Mouse (Mus musculus): ENCODE results near the gene Pxn.
A peak's percentile ranks its signal among the peaks of the same experiment; 100 is the strongest.
"Not testable (repeated sequence)": the region's sequence is repeated elsewhere in the genome, so short reads cannot be mapped to it uniquely, and the experiment has no call there.

Pxn gene

GRCm38 (mm10) chr5:115553801-115554420, 47.4 kb downstream of the Pxn start:
- no peak for DNase-seq (ENCODE audit: low spot score)

- no peak for DNase-seq (ENCODE audit: low spot score)
Observed at GRCm38 (mm10) chr5:115554536-115555291, 48.2 kb downstream of the Pxn start.

- peak; percentile 93 for DNase-seq (ENCODE audit: low spot score)
Observed at GRCm38 (mm10) chr5:115556217-115556616, 49.7 kb downstream of the Pxn start.

DNA sequence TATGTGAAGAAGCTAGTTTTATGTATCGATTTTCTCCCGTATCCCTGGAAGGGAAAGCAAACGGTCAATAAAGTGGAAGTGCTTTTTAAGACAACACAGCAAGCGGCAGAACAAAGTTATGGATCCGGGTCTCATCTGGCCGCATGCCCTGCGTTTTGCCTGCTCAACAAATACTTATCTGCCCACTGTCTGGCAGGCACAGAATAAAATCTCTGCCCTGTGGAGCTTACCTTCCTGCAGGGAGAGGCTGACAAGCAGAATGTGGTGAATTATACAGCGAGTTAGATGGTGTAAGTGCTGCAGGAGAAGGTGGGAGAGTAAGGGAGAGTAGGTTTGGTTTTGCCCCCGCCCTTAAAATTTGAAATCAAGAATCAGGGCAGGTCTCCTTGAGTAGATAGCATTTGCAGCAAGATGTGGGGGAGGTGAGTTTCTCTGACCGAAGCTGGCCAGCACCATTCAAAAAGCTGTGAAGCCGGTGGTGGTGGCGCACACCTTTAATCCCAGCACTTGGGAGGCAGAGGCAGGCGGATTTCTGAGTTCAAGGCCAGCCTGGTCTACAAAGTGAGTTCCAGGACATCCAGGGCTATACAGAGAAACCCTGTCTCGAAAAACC, 51.8 kb downstream of the Pxn start:
- no peak for DNase-seq (ENCODE audit: low spot score)

GRCm38 (mm10) chr5:115559237-115560101, 53.0 kb downstream of the Pxn start, which contains the start of gene Rplp0:
Rplp0 (plus strand) TSS chr5:115559467.
- DNase-seq (ENCODE audit: low spot score): peak; percentile 99

GRCm38 (mm10) chr5:115560336-115560905, 53.9 kb downstream of the Pxn start:
- no peak for DNase-seq (ENCODE audit: low spot score)

- DNase-seq (ENCODE audit: low spot score): peak; percentile 26
Observed at GRCm38 (mm10) chr5:115563771-115564585, 57.5 kb downstream of the Pxn start.

DNA sequence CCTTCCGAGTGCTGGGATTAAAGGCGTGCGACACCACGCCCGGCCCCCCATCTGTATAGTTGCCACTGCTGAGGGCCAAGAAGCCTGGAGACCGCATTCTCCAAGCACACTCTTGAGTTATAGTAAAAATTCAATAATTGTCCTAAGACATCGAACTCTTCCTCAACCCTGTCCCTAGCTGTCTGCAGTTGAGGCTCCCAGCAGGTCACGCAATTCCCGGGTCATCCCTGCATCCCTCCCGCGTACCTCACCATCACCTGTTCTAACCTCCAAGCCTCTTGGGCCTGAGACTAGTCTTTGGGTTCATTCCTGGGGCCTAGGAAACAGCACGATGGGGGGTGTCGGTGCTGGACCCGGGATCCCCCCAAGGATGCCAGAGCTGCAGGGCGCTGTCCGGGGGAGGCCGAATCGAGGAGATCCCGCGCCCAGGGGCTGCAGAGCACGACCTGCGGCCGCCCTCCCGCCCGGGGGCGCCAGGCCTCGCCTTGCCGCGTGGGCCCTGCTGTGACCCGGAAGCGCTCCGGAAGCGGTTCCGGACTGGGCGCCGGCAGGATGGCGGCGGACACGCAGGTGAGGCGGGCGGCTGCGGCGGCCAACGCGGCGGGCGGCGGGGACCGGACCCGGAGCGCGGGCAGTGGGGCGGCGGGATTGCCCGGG, 58.4 kb downstream of the Pxn start, which contains the start of gene Gcn1l1:
Gcn1l1 (plus strand) TSS at position 518 of the 657 bp plus-strand sequence.
- DNase-seq (ENCODE audit: low spot score): peak; percentile 82

GRCm38 (mm10) chr5:115565403-115565802, 58.9 kb downstream of the Pxn start:
- DNase-seq (ENCODE audit: low spot score): peak; percentile 42

DNA sequence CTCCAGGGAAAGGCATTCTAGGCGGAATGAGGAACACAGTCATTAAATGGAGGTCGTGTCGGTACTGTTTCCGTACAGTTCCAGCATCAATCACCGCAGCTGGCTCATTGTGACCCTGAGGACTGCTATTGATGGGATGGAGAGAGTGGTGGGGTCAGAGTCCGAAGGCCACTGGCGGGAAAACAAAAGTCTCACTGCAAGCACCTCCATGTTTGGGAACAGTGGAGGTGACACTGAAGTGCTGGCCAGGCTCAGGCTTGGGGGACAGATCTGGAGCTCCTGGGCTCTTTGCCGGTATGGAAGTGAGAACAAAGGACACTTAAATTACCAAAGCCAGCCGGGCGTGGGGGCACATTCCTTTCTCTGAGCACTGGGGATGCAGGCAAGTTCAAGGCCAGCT, 62.2 kb downstream of the Pxn start:
- peak; percentile 20 for DNase-seq (ENCODE audit: low spot score)

DNA sequence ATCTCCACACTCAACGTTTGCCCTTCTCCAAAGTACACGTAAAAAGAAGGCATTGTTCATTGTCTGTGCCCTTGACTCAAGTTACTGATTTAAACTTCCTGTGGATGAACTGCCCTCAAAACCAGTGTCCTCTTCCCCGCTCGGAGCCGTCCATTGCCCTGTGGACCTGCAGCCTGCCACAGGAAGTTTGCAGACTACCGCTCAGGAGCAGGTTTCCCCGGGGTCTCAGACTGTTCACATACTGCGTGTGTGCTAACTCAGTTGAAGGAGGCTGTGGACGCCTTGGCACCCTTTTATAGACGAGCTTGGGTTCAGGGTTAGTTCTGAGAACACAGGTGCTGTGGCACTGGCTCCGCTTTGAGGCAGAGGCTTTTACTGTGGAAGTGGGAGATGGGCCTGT, 62.8 kb downstream of the Pxn start:
- DNase-seq (ENCODE audit: low spot score): no peak

- DNase-seq (ENCODE audit: low spot score): no peak
Observed at GRCm38 (mm10) chr5:115569721-115570120, 63.2 kb downstream of the Pxn start.

- DNase-seq (ENCODE audit: low spot score): no peak
Observed at GRCm38 (mm10) chr5:115571086-115571485, 64.6 kb downstream of the Pxn start.

DNA sequence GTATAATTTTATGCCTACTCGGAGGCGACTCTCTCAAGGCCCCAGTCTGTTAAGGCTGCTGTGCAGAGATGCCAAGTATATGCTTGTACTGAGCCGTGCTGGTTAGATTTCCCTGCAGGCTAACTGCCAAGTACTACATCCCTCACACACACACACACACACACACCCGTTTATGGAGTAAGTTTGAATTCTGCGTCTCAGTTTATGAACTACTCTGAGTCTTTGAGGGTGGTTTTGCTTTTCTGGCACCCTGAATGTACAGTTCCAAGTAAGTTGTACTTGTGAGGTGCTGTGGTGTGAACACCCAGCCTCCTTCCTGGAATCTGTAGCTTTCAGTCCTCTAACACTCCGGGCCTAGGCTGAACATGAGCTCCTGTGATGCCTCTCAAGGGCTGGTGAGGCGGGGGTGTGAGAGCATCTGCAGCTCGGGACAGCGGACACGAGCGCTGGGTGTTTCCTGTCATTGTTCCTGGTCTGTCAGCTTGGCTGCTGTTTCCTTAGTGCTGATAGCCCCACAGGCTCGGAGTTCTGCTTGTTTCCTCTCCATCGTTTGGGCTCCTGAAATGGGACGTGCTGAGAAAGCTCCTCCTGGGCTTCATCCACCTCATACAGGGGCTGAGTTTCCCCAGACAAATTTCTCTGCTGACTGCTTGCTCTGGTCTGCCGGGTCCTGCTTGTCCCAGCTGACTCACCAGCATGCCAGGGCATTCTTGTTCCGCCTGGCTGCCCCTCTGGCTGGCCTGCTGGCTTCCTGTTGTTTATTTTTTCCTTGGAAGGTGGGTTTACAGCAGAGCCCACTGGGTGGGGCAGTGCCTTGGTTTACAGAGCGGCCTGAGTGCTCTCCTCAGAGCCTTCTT, 66.4 kb downstream of the Pxn start:
- peak; percentile 28 for DNase-seq (ENCODE audit: low spot score)

- no peak for DNase-seq (ENCODE audit: low spot score)
Observed at GRCm38 (mm10) chr5:115574992-115575391, 68.5 kb downstream of the Pxn start.

DNA sequence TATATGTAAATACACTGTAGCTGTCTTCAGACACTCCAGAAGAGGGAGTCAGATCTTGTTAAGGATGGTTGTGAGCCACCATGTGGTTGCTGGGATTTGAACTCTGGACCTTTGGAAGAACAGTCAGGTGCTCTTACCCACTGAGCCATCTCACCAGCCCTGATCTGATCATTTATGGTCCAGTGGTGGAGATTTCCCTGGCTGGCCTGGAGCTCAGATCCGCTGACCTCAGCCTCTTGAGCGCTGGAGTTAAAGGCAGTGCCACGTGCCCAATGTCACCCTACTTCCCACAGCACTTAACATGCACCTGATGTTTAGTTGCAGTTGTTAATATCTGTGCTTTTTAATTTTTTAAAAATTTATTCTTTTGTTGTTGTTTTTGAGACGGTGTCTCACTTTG, 71.2 kb downstream of the Pxn start:
- DNase-seq (ENCODE audit: low spot score): not testable (repeated sequence)

DNA sequence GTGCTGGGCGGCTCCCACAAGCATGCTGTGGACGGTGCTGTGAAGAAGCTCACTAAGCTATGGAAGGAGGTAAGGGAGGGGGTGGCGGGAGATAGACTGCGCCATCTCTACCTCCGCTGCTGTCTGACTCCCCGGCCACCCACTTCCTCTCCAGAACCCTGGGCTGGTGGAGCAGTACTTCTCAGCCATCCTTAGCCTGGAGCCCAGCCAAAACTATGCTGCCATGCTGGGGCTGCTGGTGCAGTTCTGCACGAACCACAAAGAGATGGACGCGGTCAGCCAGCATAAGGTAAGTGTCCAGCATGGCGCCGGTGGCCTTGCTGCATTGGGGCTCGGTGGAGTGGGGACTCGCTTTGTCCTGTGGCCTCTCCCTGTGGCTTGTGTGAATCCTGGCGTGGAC, 72.4 kb downstream of the Pxn start:
- DNase-seq (ENCODE audit: low spot score): no peak

GRCm38 (mm10) chr5:115579363-115579762, 72.9 kb downstream of the Pxn start:
- DNase-seq (ENCODE audit: low spot score): no peak

- DNase-seq (ENCODE audit: low spot score): no peak
Observed at GRCm38 (mm10) chr5:115580229-115581001, 73.9 kb downstream of the Pxn start.

Data from embryo, embryonic 10.5 days (tissue).